Mouse (Mus musculus): ENCODE measurements around the gene Cbs.

GRCm38 (mm10) chr17:31574662-31575061, 62.4 kb downstream of the Cbs start:
- TF ChIP-seq CTCF (IDR thresholded peaks at IDR 0.05; ENCODE audit: control insufficient read depth, insufficient read depth, low read length) (no peak), POLR2A (IDR thresholded peaks at IDR 0.05; ENCODE audit: borderline replicate concordance, control insufficient read depth, low read depth, low read length) (no peak)

Measured in bone marrow, adult 2 months (tissue).